Mouse (Mus musculus): ENCODE results near the gene Grap. TPM values are rescaled to one million over a fixed set of nuclear protein-coding genes. Genes with fewer than 3 reads are reported as not detected.

Gene Grap
- total RNA-seq, 4 experiments from 2014 or later, result 3.3 to 5.2 (median 4.9) TPM

DNA sequence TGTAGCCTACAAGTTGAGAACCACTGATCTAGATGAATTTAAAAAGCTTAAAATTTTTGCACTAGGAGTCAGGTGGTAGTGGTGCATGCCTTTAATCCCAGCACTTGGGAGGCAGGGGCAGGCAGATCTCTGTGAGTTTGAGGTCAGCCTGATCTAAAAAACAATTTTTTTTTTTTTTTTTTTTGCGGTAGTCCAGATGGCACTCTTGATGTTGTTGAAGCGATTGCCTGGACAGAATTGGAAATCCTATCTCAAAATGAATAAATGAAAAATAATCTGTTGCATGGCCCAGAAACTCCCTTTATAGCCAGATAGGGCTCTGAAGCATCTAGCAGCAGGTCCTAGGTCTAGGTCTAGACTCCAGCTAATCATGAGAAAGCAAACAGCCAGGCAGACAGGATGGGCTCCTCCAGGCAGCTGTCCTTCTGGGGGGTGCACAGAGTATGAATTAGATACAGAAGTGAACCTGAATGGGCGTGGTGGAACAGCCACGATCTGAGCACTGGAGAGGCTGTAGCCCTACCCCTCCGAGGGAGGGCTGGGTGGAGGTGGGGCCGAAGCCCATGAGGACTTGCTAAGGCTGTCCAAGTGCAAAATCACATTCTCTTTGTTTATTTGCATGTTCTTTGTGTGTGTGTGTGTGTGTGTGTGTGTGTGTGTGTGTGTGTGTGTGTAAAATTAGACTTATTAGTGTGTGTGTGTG is 3.2 kb downstream of the Grap start:
- no peak for DNase-seq (ENCODE audit: low spot score in 2 of 2)

DNA sequence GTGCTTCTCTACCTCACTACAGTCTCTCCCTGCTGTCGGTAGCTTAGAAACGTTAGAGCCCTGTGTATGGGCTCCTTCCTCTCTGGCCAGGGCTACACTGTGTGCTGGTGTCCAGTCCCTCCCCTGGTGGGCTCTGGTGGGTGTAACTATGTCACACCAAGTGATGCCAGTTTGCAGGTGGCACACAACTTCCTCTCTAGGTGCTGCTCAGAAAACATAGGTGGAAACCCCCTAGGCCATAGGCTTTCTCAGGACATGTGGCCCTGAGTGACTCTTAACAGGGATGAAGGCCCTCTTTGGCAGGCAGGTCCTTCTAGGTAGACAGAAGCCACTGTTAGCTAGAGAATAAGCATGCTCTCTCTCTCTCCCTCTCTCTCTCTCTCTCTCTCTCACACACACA is 4.4 kb downstream of the Grap start:
- no peak for DNase-seq (ENCODE audit: low spot score in 2 of 2)

DNA sequence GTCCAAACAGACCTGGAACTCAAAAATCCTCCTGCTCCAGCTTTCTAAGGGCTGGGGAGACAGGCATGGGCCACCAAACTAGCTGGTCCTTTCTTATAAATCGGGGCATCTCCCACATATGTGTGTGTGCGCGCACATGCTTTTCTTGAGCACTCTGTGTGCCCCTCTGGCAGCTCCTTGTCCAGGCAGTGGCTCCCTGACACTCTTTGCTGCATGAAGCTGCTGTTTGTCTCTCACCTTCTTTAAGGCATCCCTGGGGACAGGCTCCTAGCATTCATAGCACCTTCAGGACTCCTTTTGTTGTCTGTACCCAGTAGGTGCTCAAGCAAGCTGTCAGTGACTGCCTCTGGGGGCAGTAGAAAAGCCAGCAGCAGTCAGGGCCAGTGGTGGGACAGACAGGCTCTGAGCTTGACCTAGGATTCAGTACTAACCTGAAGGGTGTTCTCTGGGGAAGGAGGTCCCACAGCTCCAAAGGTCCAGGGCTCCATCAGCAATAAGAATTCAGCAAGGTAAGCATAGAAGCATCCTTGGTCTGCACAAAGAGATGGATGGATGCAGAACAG is 5.4 kb downstream of the Grap start:
- DNase-seq (ENCODE audit: low spot score in 2 of 2), result no peak

DNA sequence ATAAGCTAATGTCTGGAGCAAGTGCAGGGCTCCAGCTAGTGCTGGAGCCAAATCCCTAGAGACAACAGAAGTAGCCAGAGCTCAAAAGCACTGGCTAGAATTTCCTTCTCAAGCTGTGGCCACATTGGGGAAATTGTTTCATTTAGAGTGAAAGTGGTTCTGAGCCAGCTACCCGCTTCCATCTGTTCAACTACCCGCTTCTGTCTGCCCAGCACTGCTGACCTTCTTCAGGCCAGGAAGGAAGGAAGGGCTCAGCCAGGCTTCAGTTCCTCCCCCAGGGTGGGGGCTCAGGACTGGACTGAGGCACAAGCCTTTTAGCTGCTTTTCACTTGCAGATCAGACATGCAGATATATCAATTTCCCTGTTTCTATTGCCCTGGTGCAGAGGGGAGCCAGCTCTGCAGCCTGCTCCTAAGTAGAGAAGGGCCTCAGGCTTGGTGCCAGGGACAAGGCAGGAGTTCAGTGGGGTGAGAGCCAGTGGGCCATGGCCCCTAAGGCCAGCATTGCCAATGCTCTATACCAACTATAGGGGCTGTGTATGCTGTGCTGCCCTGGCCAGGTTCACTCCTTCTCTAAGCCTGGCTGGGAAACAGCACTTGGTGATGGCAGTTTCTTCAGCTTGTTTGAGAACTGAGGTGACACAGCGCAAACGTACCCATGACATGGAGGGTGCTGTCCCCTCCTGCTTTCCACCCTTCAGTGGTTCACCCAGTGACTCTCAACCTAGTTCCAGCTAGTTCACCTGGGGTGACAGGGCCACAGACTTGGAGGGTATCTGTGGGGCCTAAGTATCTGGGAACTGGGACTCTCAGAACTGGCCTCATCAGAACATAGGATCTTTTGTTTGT is 6.2 kb downstream of the Grap start:
- DNase-seq (ENCODE audit: low spot score in 2 of 2), result no peak

DNA sequence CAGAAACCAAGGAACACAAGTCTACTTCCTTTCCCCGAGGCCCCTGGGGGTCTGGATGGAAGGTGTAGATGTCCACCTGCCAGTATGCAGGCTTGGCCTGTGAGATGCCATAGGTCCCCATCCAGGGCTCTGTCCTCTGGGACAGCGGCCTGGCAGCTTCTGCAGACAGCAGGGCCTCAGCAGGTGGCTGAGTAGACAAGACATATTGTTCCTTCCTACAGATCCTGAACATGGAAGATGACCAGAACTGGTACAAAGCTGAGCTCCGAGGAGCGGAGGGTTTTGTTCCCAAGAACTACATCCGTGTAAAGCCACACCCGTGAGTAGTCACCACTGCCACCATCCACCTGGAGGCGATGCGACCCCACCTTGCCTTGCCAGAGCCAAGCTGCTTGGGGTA is 6.9 kb downstream of the Grap start:
- no peak for DNase-seq (ENCODE audit: low spot score in 2 of 2)

DNA sequence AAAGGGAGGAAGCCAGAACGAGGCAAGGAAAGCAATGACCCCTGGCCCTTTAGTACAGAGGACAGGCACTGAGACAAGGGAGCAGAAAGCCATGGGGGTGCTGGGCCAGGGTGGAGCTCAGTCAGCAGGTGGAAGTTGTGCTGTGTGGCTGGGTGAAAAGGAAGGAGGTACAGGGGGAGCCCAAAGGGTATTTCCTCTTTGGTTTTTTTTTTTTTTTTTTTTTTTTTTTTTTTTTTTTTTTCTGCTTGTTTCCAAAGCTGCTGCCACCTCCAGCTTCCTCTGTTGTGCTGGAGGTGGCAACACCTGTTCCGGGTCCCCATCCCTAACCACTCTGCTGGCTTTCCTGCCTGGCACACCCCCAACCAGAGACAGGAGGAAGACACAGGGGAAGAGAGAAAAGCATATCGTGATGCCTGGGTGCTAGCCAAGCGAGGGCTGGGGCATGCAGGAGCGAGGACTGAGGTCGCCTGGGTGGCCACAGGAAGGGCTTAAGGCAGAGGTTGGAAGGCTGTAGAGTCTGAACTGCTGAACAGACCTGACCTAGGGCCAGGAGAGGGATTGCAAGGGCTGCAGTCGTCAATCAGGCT is 7.8 kb downstream of the Grap start:
- DNase-seq (ENCODE audit: low spot score in 2 of 2), result no peak

DNA sequence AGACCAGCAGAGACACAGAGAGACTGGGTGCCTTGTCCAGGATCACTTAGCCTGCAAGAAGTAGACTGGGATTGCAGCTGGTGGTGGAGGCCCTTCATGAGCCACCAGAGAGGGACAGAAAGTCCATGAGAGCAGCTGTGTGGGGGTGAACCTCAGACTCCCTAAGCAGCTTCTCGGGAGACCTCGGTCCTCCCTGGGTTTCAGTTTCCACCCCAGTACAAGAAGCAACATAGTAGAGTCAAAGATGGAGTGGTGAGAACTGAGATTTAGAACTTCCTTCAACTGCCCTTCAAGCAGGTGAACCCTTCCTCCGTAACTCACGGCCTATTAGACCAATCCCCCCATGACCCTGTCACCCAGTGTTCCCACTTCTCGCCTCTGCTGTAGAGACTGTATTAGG is 9.1 kb downstream of the Grap start:
- no peak for DNase-seq (ENCODE audit: low spot score in 2 of 2)

DNA sequence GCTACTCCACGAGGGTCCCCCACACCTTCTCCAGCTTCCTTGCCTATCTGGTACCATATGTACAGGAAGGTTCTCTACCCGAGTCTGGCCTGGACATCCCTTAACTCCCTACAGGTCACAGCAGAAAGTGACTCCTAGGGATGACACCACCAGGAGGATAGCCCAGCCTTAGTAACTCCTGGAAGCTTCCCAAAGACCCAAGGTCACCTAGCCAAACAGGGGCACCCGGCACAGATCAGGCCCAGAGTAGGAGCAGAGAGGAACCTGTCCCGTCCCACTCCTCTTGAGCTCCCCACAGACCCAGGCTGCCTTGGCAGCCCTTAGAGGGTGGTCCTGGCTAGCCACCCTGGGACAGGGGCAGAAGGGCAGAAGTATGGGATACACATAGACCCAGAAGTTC is 12.3 kb downstream of the Grap start:
- no peak for DNase-seq (ENCODE audit: low spot score in 2 of 2)

DNA sequence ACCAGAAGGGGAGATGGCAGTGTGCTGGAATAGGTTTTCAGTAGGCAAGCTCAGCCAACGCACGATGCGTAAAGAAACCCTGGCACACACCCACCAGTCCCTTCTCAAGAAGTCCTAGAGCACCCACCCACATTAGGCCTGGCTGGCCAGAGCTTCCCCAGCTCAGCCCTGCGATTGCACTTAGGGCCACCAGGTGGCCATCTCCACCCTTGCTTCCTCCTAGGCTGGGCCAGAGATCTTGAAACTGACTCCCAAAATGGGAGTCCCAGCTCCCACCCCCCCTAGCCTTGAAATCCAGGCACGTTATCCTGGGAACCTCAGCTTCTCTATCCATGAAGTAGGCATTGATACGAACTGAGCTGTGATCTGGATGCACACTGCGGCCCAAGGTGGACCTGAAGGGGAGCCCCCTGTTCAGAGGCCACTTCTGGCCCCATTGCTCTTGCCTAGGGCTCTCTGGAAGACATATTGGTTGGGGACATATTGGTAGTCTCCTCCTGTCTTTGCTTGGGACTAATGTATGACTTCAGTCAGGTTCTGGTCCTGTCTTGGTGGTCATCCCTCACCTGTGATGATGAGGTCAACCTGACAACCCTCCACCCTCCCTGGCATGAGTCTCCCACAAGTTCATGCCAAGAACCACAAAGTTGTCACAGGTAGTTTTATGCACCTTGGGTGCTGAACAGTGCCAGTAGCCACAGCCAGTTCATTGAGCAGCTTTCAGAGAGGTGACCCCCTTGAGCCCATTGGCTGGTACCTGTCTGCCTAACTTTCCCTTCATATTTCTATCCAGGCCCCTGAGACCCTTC is 13.1 kb downstream of the Grap start:
- DNase-seq (ENCODE audit: low spot score in 2 of 2), result peak in 1 of 2 experiments; percentile 57

DNA sequence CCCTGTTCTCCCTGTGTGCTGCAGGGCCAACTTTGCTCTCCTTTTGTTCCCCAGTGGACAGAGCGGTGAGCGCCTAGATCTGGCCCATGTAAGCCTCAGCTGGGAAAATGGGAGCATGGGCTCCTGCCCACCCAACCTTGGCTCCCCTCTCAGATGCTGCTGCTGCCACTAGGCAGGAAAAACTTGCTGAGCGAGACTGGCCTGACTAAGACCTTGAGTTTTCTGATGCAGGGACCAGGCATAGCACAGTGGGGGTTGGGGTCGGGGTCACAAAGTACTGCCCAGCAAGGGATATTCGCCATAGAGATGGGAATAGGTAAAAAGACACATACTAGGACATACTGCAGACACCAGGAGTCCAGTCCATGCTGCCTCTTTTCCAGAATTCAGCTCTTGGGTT is 14.2 kb downstream of the Grap start:
- DNase-seq (ENCODE audit: low spot score in 2 of 2), result no peak

DNA sequence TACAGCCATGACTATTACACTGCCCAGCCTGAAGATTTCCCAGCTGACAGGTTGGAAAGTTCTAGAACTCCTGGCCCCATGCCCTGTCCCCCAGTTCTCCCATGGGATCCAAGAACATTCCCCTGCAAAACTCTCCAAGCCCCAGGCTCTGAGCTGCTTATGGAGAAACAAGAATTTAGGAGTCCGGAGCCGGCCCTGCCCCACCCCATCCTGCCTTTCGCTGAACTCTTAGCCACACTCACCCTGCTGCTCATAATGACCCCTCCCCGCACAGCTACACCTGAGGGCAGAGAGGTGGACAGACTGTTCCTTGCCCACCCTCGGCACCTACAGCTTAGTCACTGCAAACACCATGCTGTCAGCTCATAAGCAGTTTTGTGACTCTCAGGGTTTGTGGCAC is 14.7 kb downstream of the Grap start:
- no peak for DNase-seq (ENCODE audit: low spot score in 2 of 2)

DNA sequence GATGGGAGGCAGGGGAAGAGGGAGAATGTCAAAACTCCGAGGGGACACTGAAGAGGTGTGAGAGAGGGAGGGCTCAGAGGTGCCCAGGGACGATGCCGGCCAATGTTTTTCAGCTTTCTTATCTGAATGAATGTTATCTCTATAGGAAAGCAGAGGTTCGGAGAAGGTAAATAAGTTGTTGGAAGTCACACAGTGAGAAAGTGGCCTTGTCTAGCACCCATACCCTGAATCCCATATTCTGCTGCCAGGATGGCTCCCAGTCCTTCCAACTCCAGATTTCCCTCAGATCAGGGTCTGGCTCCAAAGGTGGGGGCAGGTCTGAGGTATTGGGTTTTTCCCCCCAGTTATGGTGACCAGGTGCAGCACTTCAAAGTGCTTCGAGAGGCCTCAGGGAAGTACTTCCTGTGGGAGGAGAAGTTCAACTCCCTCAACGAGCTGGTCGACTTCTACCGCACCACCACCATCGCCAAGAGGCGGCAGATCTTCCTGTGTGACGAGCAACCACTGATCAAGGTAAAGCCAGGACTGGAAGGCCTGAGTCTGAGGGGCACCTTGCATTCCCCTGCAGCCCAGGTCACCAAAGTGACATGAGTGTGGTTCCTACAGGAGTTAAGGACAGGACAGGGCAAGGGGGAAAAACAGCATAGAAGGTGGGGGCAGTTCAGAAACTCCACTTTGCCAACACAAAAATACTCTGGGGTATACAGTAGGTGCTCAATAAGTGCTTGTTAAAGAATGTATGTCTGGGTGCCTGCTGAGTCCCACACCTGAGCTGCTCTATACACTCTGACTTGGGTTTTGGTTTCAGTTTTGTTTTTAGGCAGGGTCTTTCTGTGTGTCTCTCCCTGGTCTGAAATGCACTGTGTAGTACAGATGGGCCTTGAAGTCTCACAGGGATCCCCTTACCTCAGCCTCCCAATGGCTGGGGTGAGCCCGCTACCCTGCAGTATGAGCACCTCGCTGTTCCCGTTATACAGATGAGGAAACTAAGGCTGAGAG is 16.7 kb downstream of the Grap start:
- no peak for DNase-seq (ENCODE audit: low spot score in 2 of 2)

DNA sequence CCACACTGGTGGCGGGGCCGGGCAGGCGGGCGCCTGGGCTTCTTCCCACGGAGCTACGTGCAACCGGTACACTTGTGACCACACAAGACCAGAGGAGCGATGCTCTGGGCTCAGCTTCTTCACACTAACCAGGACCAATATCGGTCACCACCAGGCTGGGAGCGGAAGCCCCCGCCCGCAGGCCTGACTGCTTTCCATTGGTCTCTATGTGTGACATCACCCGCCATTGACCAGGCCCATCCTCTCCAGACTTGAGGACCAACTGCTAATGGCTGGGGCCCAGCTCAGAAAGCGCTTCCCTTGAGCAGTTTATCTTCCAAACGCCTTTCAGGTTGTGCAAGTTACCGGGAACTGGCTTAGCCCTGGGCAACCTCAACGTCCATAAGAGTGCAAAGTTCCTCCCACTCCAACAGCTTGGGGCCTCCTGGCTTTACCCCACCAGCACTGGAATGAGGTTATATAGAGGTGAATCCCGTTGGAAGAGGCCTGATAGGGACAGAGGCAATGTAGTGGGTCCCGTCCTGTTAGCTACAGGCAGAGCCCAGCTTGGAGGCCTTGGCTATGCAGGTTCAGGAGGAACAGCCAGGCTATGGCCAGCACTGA is 18.8 kb downstream of the Grap start:
- no peak for DNase-seq (ENCODE audit: low spot score in 2 of 2)

DNA sequence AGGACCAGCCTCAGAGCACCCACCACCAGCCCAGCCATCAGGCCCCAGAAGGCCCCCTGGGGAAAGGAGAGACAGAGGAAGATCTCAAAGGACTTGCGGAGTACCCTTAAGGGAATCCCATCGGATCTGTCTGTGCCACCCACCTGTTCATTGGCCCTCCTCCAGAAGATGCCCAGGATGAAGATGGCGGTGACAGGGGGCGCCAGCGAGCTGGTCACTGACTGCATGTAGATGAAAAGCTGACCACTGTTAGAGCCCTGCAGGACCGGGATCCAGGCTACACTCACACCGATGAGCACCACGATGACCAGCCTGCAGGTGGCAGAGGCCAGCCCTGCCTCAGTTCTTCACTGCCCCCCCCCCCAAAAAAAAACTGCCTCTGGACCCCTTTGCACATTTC is 20.6 kb downstream of the Grap start:
- no peak for DNase-seq (ENCODE audit: low spot score in 2 of 2)

DNA sequence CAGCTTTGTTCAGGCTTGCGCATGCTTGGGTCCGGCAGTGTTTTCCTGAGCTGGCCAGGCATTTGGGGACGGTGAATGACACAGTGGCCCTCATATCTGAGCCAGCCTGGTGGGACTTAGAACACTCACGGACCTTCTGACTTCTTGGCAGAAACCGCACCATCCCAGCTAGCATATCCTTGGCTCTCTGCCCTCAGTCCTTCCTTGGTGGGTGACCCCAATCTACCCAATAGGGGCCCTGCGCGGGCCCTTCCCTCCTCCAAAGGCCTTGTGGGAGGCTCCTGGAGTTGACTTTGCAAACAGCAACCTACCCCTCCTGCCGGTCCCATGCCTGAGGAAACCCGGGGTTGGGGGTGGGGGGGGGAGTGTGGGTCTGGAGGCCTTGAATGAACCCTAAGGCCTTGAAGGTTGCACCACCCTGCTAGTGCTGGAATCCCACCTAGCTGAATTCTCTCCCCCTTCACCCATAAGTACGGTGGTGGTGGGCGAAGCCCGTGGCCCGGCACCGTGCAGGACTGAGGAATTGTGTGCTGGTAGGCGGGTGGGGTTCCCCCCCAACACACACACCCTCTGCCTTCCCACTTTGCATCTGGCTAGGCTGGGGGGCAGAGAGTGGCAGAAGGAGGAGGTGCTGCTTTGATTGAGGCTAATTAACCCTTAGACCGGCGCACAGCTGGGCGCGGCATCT is 21.2 kb downstream of the Grap start:
- DNase-seq (ENCODE audit: low spot score in 2 of 2), result no peak

DNA sequence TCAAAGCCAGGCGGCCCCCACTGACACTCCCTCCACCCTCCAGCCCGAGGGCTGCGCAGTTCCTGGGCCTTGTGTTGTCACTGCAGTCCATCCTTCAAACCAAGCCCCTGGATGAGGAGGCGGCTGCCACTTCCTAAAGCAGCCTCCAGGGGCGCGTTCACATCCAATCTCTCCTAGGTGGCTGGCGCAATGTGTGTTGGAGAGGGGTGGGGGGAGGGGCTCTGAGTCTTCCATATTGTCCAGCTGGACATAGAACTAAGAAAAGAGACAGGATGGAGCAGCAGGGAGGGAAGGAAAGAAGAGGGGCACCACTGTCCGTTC is 21.7 kb downstream of the Grap start:
- no peak for DNase-seq (ENCODE audit: low spot score in 2 of 2)

DNA sequence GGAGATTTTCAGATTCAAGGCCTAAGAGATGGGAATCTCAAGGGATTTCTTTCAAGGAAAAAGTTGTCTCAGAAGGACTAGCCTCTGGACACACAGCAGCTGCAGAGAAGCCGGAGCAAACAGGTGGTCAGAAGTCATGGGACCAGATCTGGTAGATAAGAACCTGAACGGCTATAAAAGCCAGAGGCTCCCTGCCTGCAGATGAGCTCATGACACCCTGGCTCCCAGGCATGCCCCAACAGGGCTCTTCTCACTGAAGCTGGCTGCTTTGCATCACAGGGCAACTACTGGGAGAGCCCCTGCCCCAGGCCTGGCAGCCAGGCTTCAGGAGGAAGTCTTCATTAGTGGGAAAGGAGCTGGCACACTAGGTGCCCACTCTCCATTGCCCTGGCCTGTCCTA is 22.3 kb downstream of the Grap start:
- no peak for DNase-seq (ENCODE audit: low spot score in 2 of 2)

DNA sequence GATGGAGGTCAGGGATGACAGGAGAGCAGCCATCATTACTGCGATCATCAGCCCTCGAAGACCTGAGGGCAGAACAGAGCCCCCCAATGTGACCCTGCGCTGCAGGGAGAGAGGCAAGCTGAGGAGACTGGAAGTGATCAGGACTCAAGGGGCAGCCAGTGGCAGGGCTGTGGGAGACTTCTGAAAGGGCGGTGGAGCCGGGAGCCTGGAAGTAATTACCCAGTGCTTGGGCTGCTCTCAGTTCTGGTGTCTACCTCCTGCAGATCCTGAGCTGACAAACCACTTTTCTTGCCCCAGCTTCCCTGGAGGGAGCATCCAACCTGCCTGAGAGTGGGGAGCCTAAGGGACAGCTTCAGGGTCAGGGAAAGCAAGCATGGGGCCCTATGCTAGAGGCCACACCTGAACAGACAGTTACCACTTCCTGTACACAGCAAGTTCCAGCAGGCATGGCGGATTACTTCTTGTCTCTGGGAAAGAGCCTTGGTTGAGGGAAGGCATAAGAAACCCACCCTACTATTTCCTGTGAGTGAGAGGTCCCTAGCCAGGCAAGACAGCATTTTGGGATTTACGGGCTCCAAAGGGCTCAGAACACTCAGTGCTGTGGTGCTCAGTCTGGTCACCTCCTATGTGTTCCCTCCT is 23.3 kb downstream of the Grap start:
- DNase-seq (ENCODE audit: low spot score in 2 of 2), result no peak

DNA sequence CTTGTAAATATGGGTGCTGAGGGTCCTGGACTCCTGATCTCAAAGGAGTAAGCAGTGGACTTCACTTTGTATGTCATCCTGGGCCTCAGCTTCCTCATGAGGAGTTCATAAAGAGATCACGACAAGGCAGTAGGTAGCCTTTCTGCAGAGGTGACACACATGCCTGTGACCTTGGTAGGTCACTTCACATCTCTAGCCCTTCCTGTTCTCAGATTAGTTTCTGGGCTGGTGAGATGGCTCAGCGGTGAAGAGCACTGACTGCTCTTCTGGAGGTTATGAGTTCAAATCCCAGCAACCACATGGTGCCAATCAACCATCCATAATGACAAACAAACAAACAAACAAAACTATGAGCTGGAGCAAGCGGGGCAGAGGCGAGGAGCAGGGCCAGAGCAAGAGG is 24.6 kb downstream of the Grap start:
- DNase-seq (ENCODE audit: low spot score in 2 of 2), result no peak

All from left cerebral cortex, adult 8-10 months (tissue).